Mouse (Mus musculus): ENCODE measurements around the gene Kcnip1. TPM values are rescaled to one million over a fixed set of nuclear protein-coding genes. Genes with fewer than 3 reads are reported as not detected.

Kcnip1 gene
- polyA plus RNA-seq, 1 experiment from 2014 or later, result 112 TPM

GRCm38 (mm10) chr11:33827829-33828206, 165.1 kb downstream of the Kcnip1 start:
- 0 out of 2 replicates have a peak, but pooled peaks have one; percentile 2 for ATAC-seq
- H3K4me2 ChIP-seq (ENCODE audit: low read length), result no peak overlapping the region; the same call in 1 of the 2 replicates

DNA sequence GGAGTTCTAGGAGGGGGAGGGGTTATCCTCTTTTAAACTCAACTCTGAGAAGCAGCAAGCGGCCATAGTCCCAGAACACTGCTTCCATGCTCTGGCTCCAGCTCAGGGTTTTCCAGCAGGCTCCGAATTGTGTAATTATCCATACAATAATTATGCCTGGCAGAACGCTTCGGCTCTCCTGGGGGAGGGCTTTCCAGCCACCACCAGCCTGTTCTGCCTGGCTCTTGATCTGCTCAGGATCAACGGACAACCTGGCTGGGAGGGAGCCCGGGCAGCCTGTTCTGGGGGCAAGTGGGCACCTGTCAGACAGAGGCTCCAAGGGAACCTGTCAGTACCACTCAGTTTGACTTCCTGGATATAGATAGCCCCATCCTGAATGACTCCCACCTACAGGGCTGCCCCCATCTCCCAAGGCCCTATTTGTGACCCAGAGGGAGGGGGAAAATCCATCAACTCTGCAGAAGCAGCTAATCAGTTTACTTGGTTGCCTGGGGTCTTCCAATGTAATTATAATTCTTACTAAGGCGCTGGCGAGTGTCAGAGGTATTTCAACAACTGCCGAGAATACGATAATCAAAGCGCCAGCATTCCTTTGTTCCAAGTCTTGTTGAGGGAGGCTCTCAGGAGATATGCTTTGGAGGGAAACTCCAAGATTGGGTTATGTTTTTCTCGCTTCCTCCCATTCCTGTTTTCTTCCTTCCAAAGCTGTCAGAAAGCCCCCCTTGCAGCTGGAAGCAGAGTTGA, 165.7 kb downstream of the Kcnip1 start:
- Histone ChIP-seq H3K4me2 (ENCODE audit: low read length) (0 out of 2 replicates have a peak overlapping the region, but pooled peaks have one; percentile 2), H3K9ac (ENCODE audit: low read depth, low read length) (peak overlapping the region; percentile 31; the same call in 1 of the 2 replicates)

More at GRCm38 (mm10) chr11:33827829-33828206, 165.1 kb downstream of the Kcnip1 start:
- Histone ChIP-seq H3K27me3 (ENCODE audit: control insufficient read depth, insufficient read depth, low read depth, low read length) (no peaks in the 10 kb centered on the region), H3K36me3 (ENCODE audit: control insufficient read depth, insufficient read depth, low read length) (no peaks in the 10 kb centered on the region), H3K27ac (ENCODE audit: low read length) (peak overlapping the region; percentile 58), H3K4me3 (ENCODE audit: low read depth, low read length) (no peak overlapping the region), H3K4me1 (ENCODE audit: control insufficient read depth, insufficient read depth, low read length) (peaks cover 14% of the 10 kb centered on the region), H3K9me3 (replicated peaks; ENCODE audit: control insufficient read depth, low read length, poor library complexity, severe bottlenecking) (no peaks in the 10 kb centered on the region), H3K9ac (ENCODE audit: low read depth, low read length) (no peak overlapping the region)
- WGBS, result 55% methylated on average over 6 of the region's 6 CpGs

DNA sequence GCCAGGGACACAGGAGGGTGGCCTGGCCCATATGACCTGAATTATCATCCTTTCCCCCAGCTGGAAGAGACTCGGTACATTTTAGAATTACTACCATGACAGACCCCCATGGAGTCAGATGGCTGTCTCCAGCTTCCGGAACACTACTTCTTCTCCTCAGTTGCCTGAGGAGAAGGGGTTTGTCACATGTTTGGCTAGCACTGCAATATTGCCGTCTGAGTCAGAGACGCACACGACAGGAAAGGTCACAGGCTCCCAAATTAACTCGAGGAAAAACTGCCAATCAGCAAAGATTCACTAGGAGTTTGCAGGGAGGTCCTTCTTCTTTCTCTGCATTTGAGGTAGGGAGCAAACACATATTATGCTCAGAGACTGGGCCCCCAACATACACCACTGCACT, 168.2 kb downstream of the Kcnip1 start:
- Histone ChIP-seq H3K9me3 (replicated peaks; ENCODE audit: control insufficient read depth, low read length, poor library complexity, severe bottlenecking) (no peaks in the 10 kb centered on the region), H3K4me2 (ENCODE audit: low read length) (no peak overlapping the region), H3K4me3 (ENCODE audit: low read depth, low read length) (no peak overlapping the region), H3K27ac (ENCODE audit: low read length) (no peak overlapping the region), H3K36me3 (ENCODE audit: control insufficient read depth, insufficient read depth, low read length) (no peaks in the 10 kb centered on the region), H3K4me1 (ENCODE audit: control insufficient read depth, insufficient read depth, low read length) (peaks cover 14% of the 10 kb centered on the region), H3K27me3 (ENCODE audit: control insufficient read depth, insufficient read depth, low read depth, low read length) (no peaks in the 10 kb centered on the region), H3K9ac (ENCODE audit: low read depth, low read length) (no peak overlapping the region)
- WGBS, result 44% methylated on average over 6 of the region's 6 CpGs
- ATAC-seq, result no peak

More for the DNA sequence above, 165.7 kb downstream of the Kcnip1 start:
- no peak overlapping the region for H3K4me3 ChIP-seq (ENCODE audit: low read depth, low read length)
- H3K27ac ChIP-seq (ENCODE audit: low read length), result peak overlapping the region; percentile 58
- H3K27me3 ChIP-seq (ENCODE audit: control insufficient read depth, insufficient read depth, low read depth, low read length), result no peaks in the 10 kb centered on the region
- 25% methylated on average over 12 of the region's 12 CpGs for WGBS
- H3K36me3 ChIP-seq (ENCODE audit: control insufficient read depth, insufficient read depth, low read length), result no peaks in the 10 kb centered on the region
- ATAC-seq, result peak; percentile 73
- H3K9me3 ChIP-seq (replicated peaks; ENCODE audit: control insufficient read depth, low read length, poor library complexity, severe bottlenecking), result no peaks in the 10 kb centered on the region
- peaks cover 14% of the 10 kb centered on the region for H3K4me1 ChIP-seq (ENCODE audit: control insufficient read depth, insufficient read depth, low read length)

DNA sequence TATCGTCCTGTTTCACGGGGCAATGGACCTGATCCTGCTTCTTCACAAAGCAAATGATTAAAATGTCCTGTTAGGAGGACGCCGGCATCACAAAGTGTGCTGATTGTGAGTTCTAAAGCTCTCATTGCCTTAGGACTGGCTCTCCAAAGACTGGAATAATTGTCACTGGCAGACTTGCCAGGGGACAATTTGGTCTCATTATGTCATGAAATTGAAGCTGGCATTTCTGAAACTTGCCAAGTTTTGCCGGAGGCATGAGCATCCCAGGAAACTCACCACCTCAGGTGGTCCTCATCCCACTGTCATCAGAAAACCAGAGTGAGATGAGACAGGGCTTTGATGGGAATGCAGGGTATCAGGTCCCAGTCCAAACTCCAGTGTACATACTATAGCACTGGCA, 171.6 kb downstream of the Kcnip1 start:
- Histone ChIP-seq H3K4me3 (ENCODE audit: low read depth, low read length) (no peak overlapping the region), H3K9me3 (replicated peaks; ENCODE audit: control insufficient read depth, low read length, poor library complexity, severe bottlenecking) (no peaks in the 10 kb centered on the region), H3K4me1 (ENCODE audit: control insufficient read depth, insufficient read depth, low read length) (peaks cover 3% of the 10 kb centered on the region; the same call in 1 of the 2 replicates), H3K36me3 (ENCODE audit: control insufficient read depth, insufficient read depth, low read length) (no peaks in the 10 kb centered on the region), H3K27ac (ENCODE audit: low read length) (no peak overlapping the region), H3K27me3 (ENCODE audit: control insufficient read depth, insufficient read depth, low read depth, low read length) (no peaks in the 10 kb centered on the region), H3K4me2 (ENCODE audit: low read length) (no peak overlapping the region), H3K9ac (ENCODE audit: low read depth, low read length) (no peak overlapping the region)
- WGBS, result 76% methylated on average over 5 of the region's 5 CpGs
- no peak for ATAC-seq

- H3K4me3 ChIP-seq (ENCODE audit: low read depth, low read length), result no peak overlapping the region
- H3K9ac ChIP-seq (ENCODE audit: low read depth, low read length), result no peak overlapping the region
- H3K27me3 ChIP-seq (ENCODE audit: control insufficient read depth, insufficient read depth, low read depth, low read length), result no peaks in the 10 kb centered on the region
- H3K36me3 ChIP-seq (ENCODE audit: control insufficient read depth, insufficient read depth, low read length), result no peaks in the 10 kb centered on the region
- no peak for ATAC-seq
- H3K27ac ChIP-seq (ENCODE audit: low read length), result no peak overlapping the region
- H3K4me2 ChIP-seq (ENCODE audit: low read length), result no peak overlapping the region
- peaks cover 7% of the 10 kb centered on the region; the same call in 1 of the 2 replicates for H3K4me1 ChIP-seq (ENCODE audit: control insufficient read depth, insufficient read depth, low read length)
- WGBS, result 79% methylated on average over 7 of the region's 7 CpGs
- H3K9me3 ChIP-seq (replicated peaks; ENCODE audit: control insufficient read depth, low read length, poor library complexity, severe bottlenecking), result no peaks in the 10 kb centered on the region
Measured at GRCm38 (mm10) chr11:33820876-33821275, 172.1 kb downstream of the Kcnip1 start.

DNA sequence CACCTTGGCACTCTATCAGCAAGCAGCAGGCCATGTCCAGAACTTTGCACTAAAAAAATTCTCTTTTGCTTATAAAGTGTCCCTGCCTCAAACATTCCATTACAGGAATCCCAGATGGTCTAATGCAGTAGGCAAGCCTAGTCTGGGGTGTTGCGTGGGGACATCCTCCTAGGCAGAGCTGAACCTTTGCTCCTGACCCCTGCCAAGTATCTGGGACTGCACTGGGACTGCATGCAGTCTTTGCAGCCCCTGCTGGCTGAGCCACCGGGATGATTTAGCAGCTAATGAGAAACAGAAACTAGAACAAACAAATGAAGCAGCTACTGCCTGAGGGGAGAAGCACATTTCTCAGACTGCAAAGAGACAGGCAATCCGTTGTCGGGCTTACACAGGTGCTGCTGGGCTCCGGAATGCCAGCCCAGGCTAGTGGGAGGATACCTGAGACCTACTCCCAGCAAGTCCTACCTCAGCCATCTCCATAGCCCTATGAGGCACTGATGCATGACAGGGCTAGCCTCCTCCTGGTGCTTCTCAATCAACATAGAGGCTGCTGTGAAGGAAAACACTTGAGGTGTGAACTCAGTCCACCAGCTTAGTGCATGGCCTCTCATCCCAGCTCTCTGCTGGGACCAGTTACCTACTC, 174.0 kb downstream of the Kcnip1 start:
- no peak overlapping the region for H3K4me3 ChIP-seq (ENCODE audit: low read depth, low read length)
- WGBS, result 49% methylated on average over 5 of the region's 5 CpGs
- H3K4me1 ChIP-seq (ENCODE audit: control insufficient read depth, insufficient read depth, low read length), result peaks cover 7% of the 10 kb centered on the region; the same call in 1 of the 2 replicates
- H3K9me3 ChIP-seq (replicated peaks; ENCODE audit: control insufficient read depth, low read length, poor library complexity, severe bottlenecking), result no peaks in the 10 kb centered on the region
- no peaks in the 10 kb centered on the region for H3K27me3 ChIP-seq (ENCODE audit: control insufficient read depth, insufficient read depth, low read depth, low read length)
- ATAC-seq, result no peak
- no peaks in the 10 kb centered on the region for H3K36me3 ChIP-seq (ENCODE audit: control insufficient read depth, insufficient read depth, low read length)
- no peak overlapping the region for H3K9ac ChIP-seq (ENCODE audit: low read depth, low read length)
- H3K27ac ChIP-seq (ENCODE audit: low read length), result no peak overlapping the region
- no peak overlapping the region for H3K4me2 ChIP-seq (ENCODE audit: low read length)

DNA sequence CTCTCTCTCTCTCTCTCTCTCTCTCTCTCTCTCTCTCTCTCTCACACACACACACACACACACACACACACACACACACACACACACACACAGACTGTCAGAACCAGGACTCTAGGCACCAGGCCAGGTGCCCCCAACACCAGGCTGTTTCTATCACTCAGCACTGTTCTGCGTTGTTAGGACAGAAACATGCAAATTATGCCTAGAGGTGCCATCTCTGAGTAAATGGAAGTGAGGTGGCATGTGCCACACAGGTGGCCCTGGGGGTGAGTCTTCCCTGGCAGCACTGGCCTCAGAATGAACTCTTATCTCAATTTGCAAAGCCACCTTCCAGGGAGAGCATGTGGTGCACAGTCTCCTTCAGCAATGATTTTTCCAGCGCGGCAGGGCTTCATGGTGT, 176.9 kb downstream of the Kcnip1 start:
- Histone ChIP-seq H3K9me3 (replicated peaks; ENCODE audit: control insufficient read depth, low read length, poor library complexity, severe bottlenecking) (no peaks in the 10 kb centered on the region), H3K9ac (ENCODE audit: low read depth, low read length) (no peak overlapping the region), H3K4me1 (ENCODE audit: control insufficient read depth, insufficient read depth, low read length) (peaks cover 7% of the 10 kb centered on the region; the same call in 1 of the 2 replicates), H3K27me3 (ENCODE audit: control insufficient read depth, insufficient read depth, low read depth, low read length) (no peaks in the 10 kb centered on the region), H3K4me2 (ENCODE audit: low read length) (no peak overlapping the region), H3K27ac (ENCODE audit: low read length) (no peak overlapping the region), H3K36me3 (ENCODE audit: control insufficient read depth, insufficient read depth, low read length) (no peaks in the 10 kb centered on the region), H3K4me3 (ENCODE audit: low read depth, low read length) (no peak overlapping the region)
- WGBS, result 17% methylated on average over 3 of the region's 3 CpGs
- ATAC-seq, result peak; percentile 60

GRCm38 (mm10) chr11:33810105-33810504, 182.8 kb downstream of the Kcnip1 start:
- H3K4me3 ChIP-seq (ENCODE audit: low read depth, low read length), result no peak overlapping the region
- no peaks in the 10 kb centered on the region for H3K9me3 ChIP-seq (replicated peaks; ENCODE audit: control insufficient read depth, low read length, poor library complexity, severe bottlenecking)
- ATAC-seq, result no peak
- H3K27me3 ChIP-seq (ENCODE audit: control insufficient read depth, insufficient read depth, low read depth, low read length), result no peaks in the 10 kb centered on the region
- H3K36me3 ChIP-seq (ENCODE audit: control insufficient read depth, insufficient read depth, low read length), result no peaks in the 10 kb centered on the region
- no peak overlapping the region for H3K9ac ChIP-seq (ENCODE audit: low read depth, low read length)
- no peaks in the 10 kb centered on the region for H3K4me1 ChIP-seq (ENCODE audit: control insufficient read depth, insufficient read depth, low read length)
- 67% methylated on average over 7 of the region's 7 CpGs for WGBS
- H3K4me2 ChIP-seq (ENCODE audit: low read length), result no peak overlapping the region
- no peak overlapping the region for H3K27ac ChIP-seq (ENCODE audit: low read length)

- H3K27ac ChIP-seq (ENCODE audit: low read length), result no peak overlapping the region
- H3K9ac ChIP-seq (ENCODE audit: low read depth, low read length), result no peak overlapping the region
- no peak for ATAC-seq
- no peak overlapping the region for H3K4me2 ChIP-seq (ENCODE audit: low read length)
- H3K4me1 ChIP-seq (ENCODE audit: control insufficient read depth, insufficient read depth, low read length), result peaks cover 8% of the 10 kb centered on the region
- no peaks in the 10 kb centered on the region; the same call in 1 of the 2 replicates for H3K9me3 ChIP-seq (replicated peaks; ENCODE audit: control insufficient read depth, low read length, poor library complexity, severe bottlenecking)
- no peaks in the 10 kb centered on the region for H3K27me3 ChIP-seq (ENCODE audit: control insufficient read depth, insufficient read depth, low read depth, low read length)
- H3K4me3 ChIP-seq (ENCODE audit: low read depth, low read length), result no peak overlapping the region
- H3K36me3 ChIP-seq (ENCODE audit: control insufficient read depth, insufficient read depth, low read length), result no peaks in the 10 kb centered on the region
- 58% methylated on average over 2 of the region's 2 CpGs for WGBS
Measured at GRCm38 (mm10) chr11:33803093-33803492, 189.9 kb downstream of the Kcnip1 start.
